Mouse (Mus musculus): ENCODE data around the gene Rbms3.

DNA sequence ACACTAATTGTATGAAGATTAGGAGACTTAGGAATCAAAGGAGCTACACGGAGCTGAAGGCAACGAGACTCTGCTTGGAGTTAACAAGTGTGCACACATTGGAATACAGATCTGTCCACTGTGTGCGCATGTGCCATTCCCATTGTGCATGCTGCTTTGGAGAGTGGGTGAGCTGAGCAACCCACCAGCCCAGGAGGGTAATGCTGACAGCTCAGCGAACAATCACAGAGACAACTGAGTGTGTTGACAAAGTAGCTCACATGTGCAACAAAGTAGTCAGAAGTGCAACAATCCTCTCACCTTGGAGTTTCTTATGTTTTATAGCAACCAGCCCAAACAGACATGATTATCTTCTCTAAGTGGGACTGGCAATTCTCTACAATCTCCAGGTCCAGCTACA lies 955.5 kb downstream of the Rbms3 start:
- TF ChIP-seq POLR2A (IDR thresholded peaks at IDR 0.05; ENCODE audit: extremely low read depth, insufficient read depth, low read length) (no peak), CTCF (IDR thresholded peaks at IDR 0.05; ENCODE audit: extremely low read depth, insufficient read depth, low read length) (no peak)

All from cortical plate, adult 2 months (tissue).